Mouse (Mus musculus) left cerebral cortex, adult 9 months (tissue): ENCODE measurements at regions not wholly inside any gene's neighbourhood (a gene's known extent, or its start where the extent isn't known, plus 50 kb on each side); places are given as distances from the start of the nearest gene placed in this dataset.

ENCODE experiments used
- DNase-seq, 2 experiments: peaks; one replicate each; pipeline ENCODE4 v3.0.0; 2022; ENCODE audit warnings: low spot score in 2 of 2

- DNase-seq = no peak
These were observed 56.4 kb upstream of the Adra2c start for GRCm38 (mm10) chr5:35221451-35222305.

- no peak for DNase-seq
These were observed 61.8 kb upstream of the Adra2c start for GRCm38 (mm10) chr5:35216271-35216670.

DNA sequence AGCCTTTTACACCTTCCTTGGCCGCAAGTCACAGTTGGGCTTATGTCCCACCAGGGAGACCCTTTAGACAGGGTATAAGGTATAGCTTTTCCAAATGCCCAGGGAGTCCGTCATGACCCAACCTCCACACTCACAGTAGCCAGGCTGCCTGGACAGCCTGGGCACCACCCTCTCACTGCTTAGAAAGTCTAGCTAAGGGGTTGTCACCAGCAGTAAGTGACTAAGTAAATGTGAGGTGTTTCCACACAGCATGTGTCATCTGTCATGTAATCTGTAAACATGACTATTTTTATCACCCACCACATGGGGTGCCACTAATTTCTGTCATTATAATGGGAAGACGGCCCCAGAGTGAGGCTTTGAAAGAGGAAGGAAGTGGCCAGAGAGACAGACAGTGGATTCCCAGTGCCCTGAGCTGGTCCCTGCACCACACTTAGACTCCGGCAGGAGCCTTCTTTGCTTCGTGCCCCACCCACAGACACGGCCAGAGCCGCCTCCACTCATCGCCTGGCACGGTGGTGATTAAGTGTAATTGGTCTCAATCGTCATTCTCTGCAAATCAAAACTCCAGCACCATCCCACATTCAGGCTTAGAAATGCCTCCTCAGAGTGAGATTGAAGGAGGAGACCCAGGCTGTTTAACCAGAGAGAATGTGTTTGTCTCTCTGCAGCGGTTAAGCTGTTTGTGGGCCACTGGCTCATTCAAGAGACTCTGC lies 62.5 kb upstream of the Adra2c start:
- DNase-seq = peak in 1 of 2 experiments; percentile 42

- peak in 1 of 2 experiments; percentile 42 for DNase-seq
These were observed 63.1 kb upstream of the Adra2c start for GRCm38 (mm10) chr5:35215007-35215406.

- no peak for DNase-seq
These were observed 68.8 kb upstream of the Adra2c start for GRCm38 (mm10) chr5:35209348-35209747.

- DNase-seq = no peak
These were observed 74.1 kb upstream of the Adra2c start for GRCm38 (mm10) chr5:35204049-35204448.

DNA sequence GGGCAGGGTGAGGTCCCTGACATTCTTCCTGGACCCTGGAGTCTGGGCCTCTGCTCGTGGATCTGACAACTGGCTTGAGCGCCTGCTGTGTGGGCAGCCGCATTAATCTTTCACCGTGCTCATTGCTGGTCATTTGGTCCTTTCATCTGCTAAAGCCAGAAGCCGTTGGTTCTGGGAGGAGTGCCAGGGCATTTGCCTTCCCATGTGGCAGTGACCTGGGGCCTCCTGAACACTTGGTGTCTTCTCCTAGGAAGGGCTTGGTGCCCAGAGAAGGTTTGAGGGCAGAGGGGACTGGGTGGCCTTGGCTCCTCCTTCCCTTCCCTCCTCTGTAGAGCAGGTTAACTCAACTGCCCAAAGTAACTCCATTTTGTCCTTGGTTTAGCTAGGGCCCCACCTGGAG lies 79.7 kb upstream of the Adra2c start:
- no peak for DNase-seq

DNA sequence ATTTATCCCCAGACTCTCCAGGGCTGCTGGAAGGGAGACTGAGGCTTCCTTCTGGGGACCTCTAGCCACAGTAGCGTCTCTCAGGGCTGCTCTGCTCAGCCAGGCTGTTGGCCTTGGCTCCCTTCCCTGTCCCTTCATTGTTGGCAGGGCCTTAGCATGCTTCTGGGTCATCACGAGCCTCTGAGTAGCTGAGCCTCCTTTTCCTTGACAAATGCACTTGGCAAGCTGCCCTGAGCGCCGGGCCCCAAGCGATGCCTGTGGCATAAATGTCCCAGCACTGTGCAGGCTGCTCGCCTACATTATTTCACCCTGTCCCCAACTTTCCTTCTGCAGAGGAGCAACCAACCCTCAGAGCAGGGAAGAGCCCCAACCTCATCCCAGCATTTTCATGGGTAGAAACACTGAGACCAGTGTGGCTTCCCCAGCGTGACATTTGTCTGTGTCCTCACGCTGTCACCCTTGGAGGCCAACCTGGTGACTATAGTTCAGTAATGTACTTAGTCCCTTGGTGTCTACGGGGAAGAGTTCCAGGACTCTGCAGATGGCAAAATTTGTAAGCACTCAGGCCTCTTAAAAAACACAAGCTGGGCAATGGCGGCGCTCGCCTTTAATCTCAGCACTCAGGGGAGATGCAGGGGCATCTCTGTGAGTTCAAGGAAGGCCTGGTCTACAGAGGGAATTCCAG lies 83.7 kb upstream of the Lrpap1 start:
- DNase-seq = peak; percentile 57 to 76

GRCm38 (mm10) chr5:35185826-35186225 lies 80.3 kb upstream of the Lrpap1 start:
- no peak for DNase-seq

- DNase-seq = no peak
These were observed 79.7 kb upstream of the Lrpap1 start for GRCm38 (mm10) chr5:35185289-35185688.

- no peak for DNase-seq
These were observed 77.9 kb upstream of the Lrpap1 start for GRCm38 (mm10) chr5:35183418-35183817.

- peak in 1 of 2 experiments; percentile 24 for DNase-seq
These were observed 71.8 kb upstream of the Lrpap1 start for GRCm38 (mm10) chr5:35177332-35177731.

GRCm38 (mm10) chr5:35176112-35176848 lies 70.7 kb upstream of the Lrpap1 start:
- no peak for DNase-seq

DNA sequence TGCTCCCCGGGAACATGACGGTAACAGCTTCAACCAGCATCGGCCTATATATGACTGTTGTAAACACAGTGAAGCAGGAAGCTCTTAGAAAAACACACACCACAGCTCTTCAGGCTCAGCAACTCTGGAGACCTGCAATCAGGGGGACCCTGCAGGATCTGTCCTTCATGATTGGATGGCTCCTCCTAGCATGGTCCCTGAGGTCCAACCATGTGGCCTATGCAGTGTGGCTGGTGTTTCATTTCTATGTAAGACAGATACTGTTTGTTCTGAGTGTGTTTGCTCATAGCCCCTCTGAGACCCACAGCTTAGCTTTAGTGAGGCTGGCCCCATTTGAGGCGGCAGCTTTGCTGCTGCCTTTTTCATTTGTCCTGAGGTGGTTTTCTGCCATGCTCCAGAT lies 68.8 kb upstream of the Lrpap1 start:
- DNase-seq = no peak

DNA sequence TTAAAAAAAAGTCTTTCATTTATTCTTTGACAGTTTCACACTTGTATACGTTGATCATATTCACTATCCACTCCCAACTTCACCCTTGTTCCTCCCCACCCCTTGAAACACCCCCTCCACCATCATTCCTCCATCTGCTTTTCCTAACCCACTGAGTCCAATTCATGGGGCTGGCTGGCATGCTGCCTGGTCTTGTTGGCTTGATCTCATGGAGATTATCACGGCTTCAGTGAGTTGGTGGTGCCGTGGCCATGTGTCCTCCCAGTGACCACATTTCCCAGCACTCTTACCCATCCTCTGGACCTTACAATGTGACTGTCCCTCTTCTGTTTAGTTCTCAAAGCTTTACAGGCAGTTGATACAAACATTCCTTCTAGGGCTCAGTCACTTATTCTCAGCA lies 65.8 kb upstream of the Lrpap1 start:
- DNase-seq = no peak

DNA sequence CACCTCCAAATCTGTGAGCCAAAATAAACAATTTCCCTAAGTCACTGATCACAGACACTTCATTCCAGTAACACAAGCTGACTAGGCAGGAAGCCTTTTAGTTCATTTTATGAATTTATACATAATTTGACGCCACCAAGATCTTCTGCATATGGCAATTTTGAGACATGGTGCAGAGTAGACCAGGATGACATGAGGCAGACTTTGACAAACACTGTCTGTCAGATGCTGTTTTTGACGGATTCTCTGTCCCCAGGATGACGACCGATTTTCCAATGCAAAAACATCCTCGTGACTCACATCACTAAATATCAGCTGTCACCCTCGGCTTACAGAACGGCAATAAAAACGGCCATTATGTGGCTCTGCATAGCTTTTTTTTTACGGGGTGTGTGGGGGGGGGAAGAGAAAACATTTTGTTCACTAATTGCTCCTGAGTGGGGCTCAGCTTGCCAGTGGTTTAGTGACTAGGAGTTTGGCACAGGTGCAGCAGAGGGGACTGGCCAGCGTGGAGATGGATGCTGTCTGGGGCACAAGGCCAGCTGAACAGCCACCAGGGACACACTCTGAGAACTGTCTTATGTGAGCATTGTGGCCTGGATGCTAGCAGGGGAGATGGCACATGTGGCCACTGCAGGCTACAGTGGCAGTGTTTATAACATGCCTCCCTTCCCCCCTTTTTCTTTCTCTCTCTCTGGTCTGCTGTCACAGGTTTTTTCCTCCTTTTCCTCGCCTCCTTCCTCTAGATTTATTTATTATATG lies 65.0 kb upstream of the Lrpap1 start:
- DNase-seq = no peak

GRCm38 (mm10) chr5:35169614-35170293 lies 64.2 kb upstream of the Lrpap1 start:
- no peak for DNase-seq

- no peak for DNase-seq
These were observed 63.3 kb upstream of the Lrpap1 start for GRCm38 (mm10) chr5:35168853-35169252.

- DNase-seq = no peak
These were observed 62.8 kb upstream of the Lrpap1 start for GRCm38 (mm10) chr5:35168369-35168768.

DNA sequence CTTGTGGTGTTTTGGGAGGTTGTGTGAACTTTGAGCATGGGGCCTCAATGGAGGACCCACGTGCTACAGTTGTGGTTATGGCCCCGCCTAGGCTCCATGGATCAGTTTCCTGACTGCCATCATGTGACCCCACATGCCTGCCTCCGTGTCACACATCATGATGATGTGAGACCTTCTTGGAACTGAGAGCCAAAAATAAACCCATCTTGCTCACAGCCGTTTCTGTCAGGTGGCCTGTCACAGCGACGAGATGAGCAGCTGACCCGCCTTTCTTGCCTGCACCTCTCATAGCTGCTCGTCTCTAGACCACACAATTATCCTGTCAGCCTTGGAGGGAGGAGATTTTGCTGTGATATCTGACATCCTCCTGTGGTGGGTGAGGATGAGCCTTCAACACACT lies 60.4 kb upstream of the Lrpap1 start:
- DNase-seq = no peak
